Mouse (Mus musculus) Patski (cell line): Measurements from ENCODE around the gene Gli3. TPM values are rescaled to one million over a fixed set of nuclear protein-coding genes. Genes with fewer than 3 reads are reported as not detected.

Experiments used
- ATAC-seq: fragments of 100-300 bp; one replicate; pipeline ENCODE4 v1.8.0; 2021
- CTCF ChIA-PET: fragments of 350-600 bp; sonication (Branson Sonifier 250); formaldehyde crosslinking; loops from one replicate; lab custom pipeline; 2022; ENCODE audit warnings: inconsistent platforms; lab: Charles Lee
- POLR2A ChIA-PET: fragments of 350-600 bp; sonication (Branson Sonifier 250); formaldehyde crosslinking; loops from one replicate; lab custom pipeline; 2022; ENCODE audit warnings: antibody characterized with exemption, inconsistent platforms; lab: Charles Lee
- DNase-seq: peaks from one replicate; pipeline ENCODE4 v3.0.0-alpha.2; 2011; ENCODE audit warnings: low read depth, low spot score
- H3K27me3 ChIP-seq: fragments of 371-371 bp; one replicate; pipeline ENCODE4 v1.5.1; 2021
- CTCF ChIP-seq: fragments of 100-300 bp; IDR thresholded peaks from one replicate; pipeline ENCODE4 v1.5.1; 2021
- in situ Hi-C: fragments of 300-500 bp; cut with MboI; formaldehyde crosslinking; loops from 3 replicates; pipeline ENCODE4 v1.11.1; 2018; ENCODE audit warnings: low pct_unique_long_range_greater_than_20kb, mixed read lengths
- polyA plus RNA-seq: library from polyadenylated mRNA; unstranded; gene quantifications from one replicate; pipeline ENCODE4 v1.2.3, GENCODE M21; 2021

The Gli3 gene
- 14.7 TPM for polyA plus RNA-seq

- POLR2A ChIA-PET: no interaction called here
- in situ Hi-C loops: loop anchor here (5.0 kb wide), 2 partner anchors 254 to 294 kb away; no protein-coding TSS in a partner anchor
Observed at GRCm38 (mm10) chr13:15462830-15463491, at the start of gene Gli3. Gene Gli3 (plus strand): TSS chr13:15463235.

GRCm38 (mm10) chr13:15421182-15421750, 41.8 kb upstream of the Gli3 start:
- peak; percentile 75 for ATAC-seq
- POLR2A ChIA-PET: interaction anchor here (0.6 kb wide), 1 partner anchor 128 kb away, joined by 4 read pairs; no protein-coding TSS in a partner anchor
- CTCF ChIA-PET: interaction anchor here (1.1 to 1.6 kb wide), 2 partner anchors 10 to 38 kb away, joined by 4 to 5 read pairs; no protein-coding TSS in a partner anchor
- in situ Hi-C loops: no loop called here
- no peaks in the 10 kb centered on the region for H3K27me3 ChIP-seq
- DNase-seq: no peak
- no peak for TF ChIP-seq CTCF

More at GRCm38 (mm10) chr13:15462830-15463491, at the start of gene Gli3:
- CTCF ChIA-PET: interaction anchor here (1.0 kb wide), 1 partner anchor 16 kb away, joined by 4 read pairs; no protein-coding TSS in a partner anchor
- DNase-seq (no peak), ATAC-seq (peak; percentile 81)
- TF ChIP-seq CTCF: no peak
- H3K27me3 ChIP-seq: no peaks in the 10 kb centered on the region

- H3K27me3 ChIP-seq: no peaks in the 10 kb centered on the region
- no peak for ATAC-seq
- DNase-seq: no peak
- CTCF ChIA-PET: no interaction called here
- in situ Hi-C loops: no loop called here
- no peak for TF ChIP-seq CTCF
- POLR2A ChIA-PET: no interaction called here
Observed at GRCm38 (mm10) chr13:15442002-15442401, 21.0 kb upstream of the Gli3 start.

GRCm38 (mm10) chr13:15444312-15444711, 18.7 kb upstream of the Gli3 start:
- in situ Hi-C loops: no loop called here
- peak; percentile 99 for ATAC-seq
- POLR2A ChIA-PET: interaction anchor here (1.9 kb wide), 1 partner anchor 17 kb away, joined by 6 read pairs; no protein-coding TSS in a partner anchor

GRCm38 (mm10) chr13:15445591-15445990, 17.4 kb upstream of the Gli3 start:
- DNase-seq (no peak), ATAC-seq (no peak)
- TF ChIP-seq CTCF: no peak
- ChIA-PET POLR2A (no interaction called here), CTCF (interaction anchor here (1.2 kb wide), 1 partner anchor 46 kb away, joined by 3 read pairs; no protein-coding TSS in a partner anchor)
- in situ Hi-C loops: no loop called here
- no peaks in the 10 kb centered on the region for H3K27me3 ChIP-seq

More at GRCm38 (mm10) chr13:15444312-15444711, 18.7 kb upstream of the Gli3 start:
- DNase-seq: no peak
- TF ChIP-seq CTCF: no peak
- H3K27me3 ChIP-seq: no peaks in the 10 kb centered on the region
- CTCF ChIA-PET: interaction anchor here (1.2 to 1.9 kb wide), 4 partner anchors 11 to 45 kb away, joined by 3 to 5 read pairs (median 4); no protein-coding TSS in a partner anchor

GRCm38 (mm10) chr13:15446004-15446403, 17.0 kb upstream of the Gli3 start:
- CTCF ChIA-PET: interaction anchor here (0.9 kb wide), 1 partner anchor 13 kb away, joined by 4 read pairs; no protein-coding TSS in a partner anchor
- no peaks in the 10 kb centered on the region for H3K27me3 ChIP-seq
- POLR2A ChIA-PET: no interaction called here
- ATAC-seq (no peak), DNase-seq (no peak)
- no peak for TF ChIP-seq CTCF
- in situ Hi-C loops: no loop called here

- DNase-seq (no peak), ATAC-seq (no peak)
- no peak for TF ChIP-seq CTCF
- ChIA-PET POLR2A (no interaction called here), CTCF (interaction anchor here (0.9 to 1.1 kb wide), 2 partner anchors 12 to 16 kb away, joined by 4 read pairs; partner anchors contain the start of gene Gli3)
- no peaks in the 10 kb centered on the region for H3K27me3 ChIP-seq
- in situ Hi-C loops: no loop called here
Observed at GRCm38 (mm10) chr13:15446782-15447564, 16.1 kb upstream of the Gli3 start.

- DNase-seq: no peak
- POLR2A ChIA-PET: no interaction called here
- no peaks in the 10 kb centered on the region for H3K27me3 ChIP-seq
- CTCF ChIA-PET: no interaction called here
- ATAC-seq: no peak
- no peak for TF ChIP-seq CTCF
- in situ Hi-C loops: no loop called here
Observed at GRCm38 (mm10) chr13:15450941-15451340, 12.1 kb upstream of the Gli3 start.

GRCm38 (mm10) chr13:15457841-15458240, 5.2 kb upstream of the Gli3 start:
- TF ChIP-seq CTCF: no peak
- ATAC-seq (no peak), DNase-seq (no peak)
- in situ Hi-C loops: no loop called here
- H3K27me3 ChIP-seq: no peaks in the 10 kb centered on the region
- ChIA-PET POLR2A (no interaction called here), CTCF (interaction anchor here (0.7 to 1.4 kb wide), 2 partner anchors 9 to 80 kb away, joined by 3 to 4 read pairs; no protein-coding TSS in a partner anchor)

- CTCF ChIA-PET: interaction anchor here (1.0 kb wide), 1 partner anchor 15 kb away, joined by 4 read pairs; no protein-coding TSS in a partner anchor
- TF ChIP-seq CTCF: no peak
- H3K27me3 ChIP-seq: no peaks in the 10 kb centered on the region
- POLR2A ChIA-PET: no interaction called here
- ATAC-seq (no peak), DNase-seq (no peak)
- in situ Hi-C loops: loop anchor here (5.0 kb wide), 2 partner anchors 255 to 295 kb away; no protein-coding TSS in a partner anchor
Observed at GRCm38 (mm10) chr13:15461926-15462325, 1.1 kb upstream of the Gli3 start.
